Mouse (Mus musculus) small intestine, adult 2 months (tissue): ENCODE measurements around the gene Rsph6a. TPM values are rescaled to one million over a fixed set of nuclear protein-coding genes. Genes with fewer than 3 reads are reported as not detected.

ENCODE experiments used
- H3K27ac ChIP-seq: fragments of 200-500 bp; 2 replicates; pipeline ENCODE4 v1.5.1; 2012; ENCODE audit warnings: low read depth, low read length, control low read depth, inconsistent platforms; ENCODE audit not compliant: insufficient read depth
- H3K27me3 ChIP-seq: fragments of 200-500 bp; 2 replicates; pipeline ENCODE4 v1.6.1; 2012; ENCODE audit warnings: mild to moderate bottlenecking, moderate library complexity, low read length, inconsistent platforms; ENCODE audit not compliant: control insufficient read depth, insufficient read depth
- H3K36me3 ChIP-seq: fragments of 200-500 bp; 2 replicates; pipeline ENCODE4 v1.6.1; 2012; ENCODE audit warnings: mild to moderate bottlenecking, low read length, control low read depth, inconsistent platforms; ENCODE audit not compliant: control insufficient read depth, insufficient read depth
- H3K4me1 ChIP-seq: fragments of 200-500 bp; 2 replicates; pipeline ENCODE4 v1.6.1; 2012; ENCODE audit warnings: low read length, inconsistent platforms, mixed read lengths; ENCODE audit not compliant: control insufficient read depth, insufficient read depth, insufficient read length
- H3K4me3 ChIP-seq: fragments of 200-500 bp; 2 replicates; pipeline ENCODE4 v1.5.1; 2012; ENCODE audit warnings: low read depth, mild to moderate bottlenecking, control low read depth, inconsistent platforms, low read length, moderate library complexity
- CTCF ChIP-seq: fragments of 200-500 bp; IDR thresholded peaks from 2 replicates; pipeline ENCODE4 v1.5.1; 2012; ENCODE audit warnings: low read depth, mild to moderate bottlenecking, control low read depth, inconsistent platforms, low read length, moderate library complexity, mixed read lengths; ENCODE audit not compliant: insufficient replicate concordance, insufficient read length; ENCODE audit errors: extremely low read depth
- POLR2A ChIP-seq: fragments of 200-500 bp; IDR thresholded peaks from 2 replicates; pipeline ENCODE4 v1.6.1; 2012; ENCODE audit warnings: low read depth, mild to moderate bottlenecking, control low read depth, inconsistent platforms, low read length, moderate library complexity
- WGBS: fragments of 180-500 bp; shearing (Covaris S2); methylation state at CpG from one replicate; pipeline ENCODE4 v1.1.7; 2018; 5-methylcytosine and 5-hydroxymethylcytosine counted together
- polyA plus RNA-seq: library from polyadenylated mRNA; depleted of rRNA; stranded (reverse); fragments of >200 nt; gene quantifications from 2 replicates; pipeline ENCODE4 v1.2.3, GENCODE M21; 2012; rRNA removed

Gene Rsph6a
- polyA plus RNA-seq, 1 experiment, result not detected

DNA sequence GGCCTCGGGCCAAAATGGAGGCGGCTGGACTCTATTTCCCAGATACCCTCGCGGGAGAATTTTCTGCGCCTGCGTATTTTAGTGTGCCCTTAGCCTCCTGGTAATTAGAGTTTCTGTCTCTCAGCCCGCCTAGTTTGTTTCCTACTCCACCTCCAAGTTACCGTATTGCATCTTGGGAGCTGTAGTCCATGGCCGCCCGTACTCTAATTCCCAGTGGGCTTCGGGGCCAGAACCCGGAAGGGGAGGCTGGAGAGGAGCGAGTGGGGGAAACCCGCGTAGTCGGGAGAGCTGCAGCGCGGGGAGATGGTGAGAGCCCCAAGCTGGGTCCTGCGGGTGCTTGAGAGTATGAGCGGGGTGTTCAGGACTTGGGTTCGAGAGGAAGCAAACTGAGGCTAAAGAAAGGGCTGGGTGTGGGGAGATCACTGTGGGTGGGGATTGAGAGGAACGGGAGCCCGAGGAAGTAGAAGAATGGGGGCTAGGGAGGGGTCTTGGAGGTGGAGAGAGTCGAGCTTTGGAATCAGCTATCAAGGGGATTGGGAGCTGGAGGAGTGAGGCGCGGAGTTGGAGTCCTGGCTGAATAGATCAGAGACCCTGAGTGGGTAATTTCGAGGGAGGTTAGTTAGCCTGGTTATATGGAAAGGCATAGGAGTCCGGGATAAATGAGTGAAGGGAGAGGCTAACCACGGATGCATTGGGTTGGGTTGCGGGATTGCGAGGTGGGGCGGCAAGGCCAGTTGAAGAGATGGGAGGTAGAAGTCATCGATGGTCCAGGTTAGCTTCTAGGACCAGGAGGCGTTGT is 65.3 kb downstream of the Rsph6a start, which contains the start of gene Fbxo46:
Fbxo46 (plus strand) TSS at position 229 of the 799 bp plus-strand sequence.
- WGBS, result 1% methylated on average over 34 of the region's 34 CpGs
- Histone ChIP-seq H3K4me3 (peak within 1 kb of the TSS; percentile 86), H3K27me3 (no peaks in the 10 kb centered on the region), H3K27ac (no peak within 1 kb of the TSS), H3K4me1 (peaks cover 9% of the 10 kb centered on the region), H3K36me3 (no peaks in the 10 kb centered on the region)
- TF ChIP-seq POLR2A (peak; percentile 94), CTCF (no peak; the same call in 1 of the 2 replicates)

DNA sequence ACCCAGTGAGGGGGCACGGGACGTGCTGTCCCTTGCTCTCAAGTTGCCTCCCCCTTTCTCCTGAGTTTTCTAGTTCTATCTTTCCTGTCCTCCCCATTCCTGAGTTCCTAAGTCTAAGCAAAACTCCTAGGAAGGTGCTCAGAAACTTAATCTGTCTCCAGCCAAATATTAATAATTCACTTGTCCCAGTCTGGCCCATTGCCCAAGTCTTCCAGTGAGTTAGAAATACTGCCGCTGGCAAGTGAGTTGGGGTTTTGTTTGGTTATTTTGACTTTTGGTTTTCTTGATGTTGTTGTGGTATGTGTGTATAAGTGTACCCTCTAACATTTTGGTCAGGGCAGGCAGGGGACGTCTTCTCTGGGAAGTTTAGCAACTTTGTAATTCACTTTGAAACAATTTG is 67.2 kb downstream of the Rsph6a start:
- Histone ChIP-seq H3K4me3 (no peak overlapping the region), H3K27me3 (no peaks in the 10 kb centered on the region), H3K4me1 (peaks cover 10% of the 10 kb centered on the region), H3K36me3 (peaks cover 3% of the 10 kb centered on the region), H3K27ac (no peak overlapping the region)
- TF ChIP-seq CTCF, result no peak
- TF ChIP-seq POLR2A, result no peak
- 78% methylated on average over 4 of the region's 4 CpGs for WGBS

Other genes with a start within 250 kb of the Rsph6a start
- gene Psg17, start 233.1 kb upstream of the Rsph6a start, polyA plus RNA-seq, result not detected in 2 replicates
- gene Mill2, start 214.7 kb upstream of the Rsph6a start, polyA plus RNA-seq, result 1.9 and 2.2 TPM in 2 replicates
- 268 and 499 TPM in 2 replicates for gene Pglyrp1, start 183.4 kb upstream of the Rsph6a start, polyA plus RNA-seq
- 11.1 and 21.4 TPM in 2 replicates for gene Ccdc61, start 144.3 kb upstream of the Rsph6a start, polyA plus RNA-seq
- 0.41 and 0.55 TPM in 2 replicates for gene Nova2, start 128.8 kb upstream of the Rsph6a start, polyA plus RNA-seq
- not detected in 2 replicates for gene Nanos2, start 67.3 kb upstream of the Rsph6a start, polyA plus RNA-seq
- 1.9 and 2.3 TPM in 2 replicates for gene Mypop, start 63.4 kb upstream of the Rsph6a start, polyA plus RNA-seq
- 17.0 and 25.8 TPM in 2 replicates for gene Irf2bp1, start 50.6 kb upstream of the Rsph6a start, polyA plus RNA-seq
- 17.8 and 19.9 TPM in 2 replicates for gene Foxa3, start 31.2 kb upstream of the Rsph6a start, polyA plus RNA-seq
- gene Sympk, start 30.3 kb upstream of the Rsph6a start, polyA plus RNA-seq, result 50.4 and 71.8 TPM in 2 replicates
- 13.9 and 16.3 TPM in 2 replicates for gene Dmwd, start 21.5 kb downstream of the Rsph6a start, polyA plus RNA-seq
- gene Dmpk, start 29.2 kb downstream of the Rsph6a start, polyA plus RNA-seq, result 353 and 387 TPM in 2 replicates
- gene Six5, start 39.9 kb downstream of the Rsph6a start, polyA plus RNA-seq, result 14.1 and 14.5 TPM in 2 replicates
- not detected in 2 replicates for gene Gm4969, start 63.7 kb downstream of the Rsph6a start, polyA plus RNA-seq
- 6.1 and 14.9 TPM in 2 replicates for gene Fbxo46, start 65.2 kb downstream of the Rsph6a start, polyA plus RNA-seq
- 5.5 and 6.6 TPM in 2 replicates for gene Qpctl, start 94.6 kb downstream of the Rsph6a start, polyA plus RNA-seq
- 13.2 and 25.8 TPM in 2 replicates for gene Snrpd2, start 95.0 kb downstream of the Rsph6a start, polyA plus RNA-seq
- 0.53 and 0.62 TPM in 2 replicates for gene Gipr, start 111.4 kb downstream of the Rsph6a start, polyA plus RNA-seq
- 15.8 and 17.2 TPM in 2 replicates for gene Eml2, start 121.7 kb downstream of the Rsph6a start, polyA plus RNA-seq
- gene Gpr4, start 157.8 kb downstream of the Rsph6a start, polyA plus RNA-seq, result 3.8 and 4.4 TPM in 2 replicates
- gene Opa3, start 173.6 kb downstream of the Rsph6a start, polyA plus RNA-seq, result 17.1 and 34.6 TPM in 2 replicates
- gene Vasp, start 217.1 kb downstream of the Rsph6a start, polyA plus RNA-seq, result 183 and 517 TPM in 2 replicates
- 1.8 and 11.8 TPM in 2 replicates for gene Ppm1n, start 225.4 kb downstream of the Rsph6a start, polyA plus RNA-seq
- 6.7 and 11.7 TPM in 2 replicates for gene Rtn2, start 227.9 kb downstream of the Rsph6a start, polyA plus RNA-seq